7 mouse cellular contexts compared by ENCODE assay signal in genomic region chr5:73490596-73491073, GRCm38 (mm10). TPM values are rescaled to one million over a fixed set of nuclear protein-coding genes. Genes with fewer than 3 reads are reported as not detected.
DNase-seq lines count a peak whose midpoint lies in the region; ATAC-seq lines count a peak whose summit lies in the region.

No protein-coding gene starts in this region.

- WGBS in embryonic facial prominence, embryonic 12.5 days = 1% methylated on average over 37 of the region's 37 CpGs
- under 1% methylated on average over 37 of the region's 37 CpGs for WGBS in limb, embryonic 11.5 days
- WGBS in midbrain, embryonic 14.5 days = under 1% methylated on average over 37 of the region's 37 CpGs

- H3K4me2 ChIP-seq in embryonic facial prominence, embryonic 12.5 days (replicated peaks) = peak overlapping the region; percentile 97
- H3K4me2 ChIP-seq in limb, embryonic 11.5 days (ENCODE audit: low read depth, severe bottlenecking) = peak overlapping the region; percentile 94
- peak overlapping the region; percentile 84 for H3K4me2 ChIP-seq in midbrain, embryonic 14.5 days (ENCODE audit: low read length)

- H3K9ac ChIP-seq in embryonic facial prominence, embryonic 12.5 days = peak overlapping the region; percentile 70
- peak overlapping the region; percentile 80 for H3K9ac ChIP-seq in limb, embryonic 11.5 days (ENCODE audit: low read length)
- H3K9ac ChIP-seq in midbrain, embryonic 14.5 days (replicated peaks; ENCODE audit: low read length) = peak overlapping the region; percentile 66

- H3K27me3 ChIP-seq in embryonic facial prominence, embryonic 12.5 days = no peaks in the 10 kb centered on the region
- no peaks in the 10 kb centered on the region for H3K27me3 ChIP-seq in limb, embryonic 11.5 days (ENCODE audit: control insufficient read depth, insufficient read depth, low read length)
- no peaks in the 10 kb centered on the region for H3K27me3 ChIP-seq in midbrain, embryonic 14.5 days (ENCODE audit: control insufficient read depth, insufficient read depth, low read length)

- peak overlapping the region; percentile 96 for H3K27ac ChIP-seq in embryonic facial prominence, embryonic 12.5 days
- H3K27ac ChIP-seq in limb, embryonic 11.5 days (replicated peaks; ENCODE audit: low read depth, low read length) = peak overlapping the region; percentile 87
- peak overlapping the region; percentile 94 for H3K27ac ChIP-seq in midbrain, embryonic 14.5 days (replicated peaks; ENCODE audit: low read depth, low read length)

- peak; percentile 100 for DNase-seq in adrenal gland, postnatal 25 days
- peak; percentile 100 for DNase-seq in heart, adult 11 months
- DNase-seq in kidney, adult 18-20 months = peak; percentile 100
- peak; percentile 100 for DNase-seq in limb, embryonic 11.5 days (ENCODE audit: low spot score)
- DNase-seq in midbrain, embryonic 14.5 days = peak; percentile 99
- DNase-seq in spleen, adult 18-20 months = peak; percentile 98

- H3K4me3 ChIP-seq in embryonic facial prominence, embryonic 12.5 days = peak overlapping the region; percentile 94
- peak overlapping the region; percentile 82 for H3K4me3 ChIP-seq in limb, embryonic 11.5 days (ENCODE audit: low read depth, low read length)
- H3K4me3 ChIP-seq in midbrain, embryonic 14.5 days (replicated peaks; ENCODE audit: low read depth, low read length) = peak overlapping the region; percentile 78

- ATAC-seq in embryonic facial prominence, embryonic 12.5 days (ENCODE audit: insufficient number of reproducible peaks, insufficient read depth, low FRiP score, low TSS enrichment) = peak; percentile 97
- ATAC-seq in limb, embryonic 11.5 days (ENCODE audit: insufficient number of reproducible peaks, low FRiP score, low TSS enrichment, low read depth) = peak; percentile 97
- peak; percentile 97 for ATAC-seq in midbrain, embryonic 14.5 days (ENCODE audit: low FRiP score, low TSS enrichment)

- H3K4me1 ChIP-seq in embryonic facial prominence, embryonic 12.5 days = peaks cover 3% of the 10 kb centered on the region; the same call in 1 of the 2 replicates
- 0 out of 2 replicates have a peak, but pooled peaks cover 2% of the 10 kb centered on the region for H3K4me1 ChIP-seq in limb, embryonic 11.5 days (ENCODE audit: control insufficient read depth, insufficient read depth, low read length)
- H3K4me1 ChIP-seq in midbrain, embryonic 14.5 days (ENCODE audit: control insufficient read depth, insufficient read depth, low read length) = peaks cover 11% of the 10 kb centered on the region

- H3K9me3 ChIP-seq in embryonic facial prominence, embryonic 12.5 days = no peaks in the 10 kb centered on the region
- H3K9me3 ChIP-seq in limb, embryonic 11.5 days (ENCODE audit: control insufficient read depth, low read length) = no peaks in the 10 kb centered on the region
- H3K9me3 ChIP-seq in midbrain, embryonic 14.5 days (ENCODE audit: control insufficient read depth, low read length) = no peaks in the 10 kb centered on the region

- no peaks in the 10 kb centered on the region for H3K36me3 ChIP-seq in embryonic facial prominence, embryonic 12.5 days
- no peaks in the 10 kb centered on the region for H3K36me3 ChIP-seq in limb, embryonic 11.5 days (ENCODE audit: control insufficient read depth, insufficient read depth, low read length)
- H3K36me3 ChIP-seq in midbrain, embryonic 14.5 days (ENCODE audit: control insufficient read depth, insufficient read depth, low read length) = no peaks in the 10 kb centered on the region

RNA-seq across cellular contexts. Expression of gene Dcun1d4, which starts 9.8 kb away (rescaled TPM):
- total RNA-seq in adrenal gland, postnatal 25 days (2021) = 38.0 and 55.6 TPM in 2 replicates
- polyA plus RNA-seq in embryonic facial prominence, embryonic 12.5 days (2016; fragmentation: Nextera tagmentation; extraction: Ambion mirVana) = 37.9 and 39.4 TPM in 2 replicates
- 55.7 and 56.9 TPM in 2 replicates for polyA plus RNA-seq in limb, embryonic 11.5 days (2014; fragmentation: Nextera tagmentation; extraction: Ambion mirVana)
- polyA plus RNA-seq in midbrain, embryonic 14.5 days (2014; fragmentation: Nextera tagmentation; extraction: Ambion mirVana) = 41.7 and 62.2 TPM in 2 replicates

Comparison
In these comparisons a context has a peak if more than half of its experiments do, and no peak if none do; other contexts are left out.
1. Peak in every context shown above with its lines: DNase-seq, ATAC-seq, H3K4me3 ChIP-seq and H3K27ac ChIP-seq.